Mouse (Mus musculus): ENCODE results near the gene Flt1. TPM values are rescaled to one million over a fixed set of nuclear protein-coding genes. Genes with fewer than 3 reads are reported as not detected.
A peak's percentile ranks its signal among the peaks of the same experiment; 100 is the strongest.
"Not testable (repeated sequence)": the region's sequence is repeated elsewhere in the genome, so short reads cannot be mapped to it uniquely, and the experiment has no call there.

Flt1 gene
- total RNA-seq, 2 experiments from 2014 or later = 2.5 TPM

GRCm38 (mm10) chr5:147616450-147616849, 109.4 kb downstream of the Flt1 start:
- peak; percentile 31 for ATAC-seq (replicated peaks; ENCODE audit: poor library complexity)

GRCm38 (mm10) chr5:147614659-147615058, 111.2 kb downstream of the Flt1 start:
- ATAC-seq (replicated peaks; ENCODE audit: poor library complexity) = no peak

DNA sequence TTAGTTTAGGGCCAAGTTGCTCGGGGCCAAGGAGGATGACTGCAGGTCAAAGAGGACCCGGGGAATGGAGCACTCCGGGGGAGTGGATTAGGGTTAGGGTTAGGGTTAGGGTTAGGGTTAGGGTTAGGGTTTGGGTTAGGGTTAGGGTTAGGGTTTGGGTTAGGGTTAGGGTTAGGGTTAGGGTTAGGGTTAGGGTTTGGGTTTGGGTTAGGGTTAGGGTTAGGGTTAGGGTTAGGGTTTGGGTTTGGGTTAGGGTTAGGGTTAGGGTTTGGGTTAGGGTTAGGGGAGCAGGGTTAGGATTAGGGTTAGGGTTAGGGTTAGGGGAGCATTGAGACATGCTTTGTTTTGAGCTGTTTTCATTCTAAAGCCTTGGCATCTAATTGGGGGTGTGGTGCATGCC, 114.5 kb downstream of the Flt1 start:
- not testable (repeated sequence) for ATAC-seq (replicated peaks; ENCODE audit: poor library complexity)

DNA sequence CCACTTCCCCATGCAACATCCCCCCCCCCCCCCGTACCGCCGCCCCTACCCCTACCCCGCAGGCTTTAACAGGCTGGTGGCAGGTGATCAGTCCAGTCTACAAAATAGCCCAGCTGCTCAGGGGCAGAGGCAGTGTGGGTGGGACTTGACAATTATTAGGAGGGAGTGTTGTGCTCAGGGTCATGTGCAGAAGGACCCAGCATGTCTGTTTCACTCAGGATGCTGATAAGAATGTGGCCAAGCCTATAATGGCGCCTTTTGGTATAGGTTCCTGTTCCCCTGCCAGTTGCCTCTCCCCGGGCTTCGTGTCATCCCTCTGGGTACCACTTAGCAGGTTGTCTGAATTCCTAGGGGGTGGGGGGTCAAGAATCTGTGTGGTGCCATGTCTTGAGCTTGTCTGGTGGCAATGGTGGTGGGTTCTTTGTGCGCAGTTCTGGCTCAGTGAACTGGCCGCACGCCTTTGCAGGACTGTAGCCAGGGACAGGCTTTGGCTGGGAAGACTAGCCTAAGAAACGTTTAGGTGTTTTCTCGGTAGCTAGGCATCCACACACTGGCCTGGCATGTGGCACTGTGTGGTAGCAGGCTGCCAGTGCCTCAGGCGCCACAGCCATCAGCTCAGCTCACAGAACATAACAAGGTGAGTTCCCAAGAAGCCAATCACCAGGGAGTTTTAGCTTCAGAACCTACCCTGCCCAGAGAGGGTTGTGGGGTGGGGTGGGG, 118.4 kb downstream of the Flt1 start:
- peak; percentile 78 for ATAC-seq (replicated peaks; ENCODE audit: poor library complexity)

GRCm38 (mm10) chr5:147606751-147607150, 119.1 kb downstream of the Flt1 start:
- ATAC-seq (replicated peaks; ENCODE audit: poor library complexity) = no peak

DNA sequence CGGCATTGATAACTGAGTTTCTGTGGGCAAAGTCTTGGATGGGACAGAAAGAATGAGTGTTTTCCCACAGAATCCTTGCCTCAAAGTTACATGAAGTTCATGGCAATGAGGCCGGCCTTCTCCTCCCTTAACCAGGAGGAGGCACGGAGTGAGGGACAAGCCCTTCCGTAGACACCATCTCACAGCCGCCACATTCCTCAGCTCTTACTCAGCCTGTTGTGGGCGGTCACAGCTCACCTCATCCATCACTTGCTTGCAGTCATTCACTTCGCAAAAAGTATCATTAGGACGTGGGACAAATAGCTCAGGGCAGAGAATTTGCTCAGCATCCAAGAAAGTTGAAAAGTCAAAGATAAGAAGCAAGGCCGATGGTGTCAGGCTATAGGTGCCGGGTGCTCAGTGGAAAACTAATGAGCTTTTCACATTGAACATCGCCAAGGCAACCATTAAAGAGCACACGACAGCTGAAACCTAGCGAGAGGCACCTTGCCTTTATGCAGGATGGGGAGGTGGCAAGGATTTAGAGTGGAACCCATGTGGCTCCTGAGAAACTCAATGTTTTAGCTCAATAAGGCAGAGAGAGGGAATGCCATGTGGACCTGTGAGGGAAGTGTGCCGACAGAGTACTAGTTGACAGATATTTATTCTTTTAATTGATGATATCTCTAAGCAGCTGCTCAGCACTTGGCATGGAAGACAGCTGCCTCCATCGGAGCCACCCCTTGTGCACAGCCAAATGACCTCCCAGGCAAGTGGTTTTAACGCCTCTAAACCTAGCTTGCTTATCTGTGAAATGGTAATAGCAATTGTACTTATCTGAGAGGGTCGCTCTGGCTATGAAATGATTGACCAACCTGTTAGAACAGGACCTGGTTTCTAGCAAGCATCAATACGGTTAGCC, 124.1 kb downstream of the Flt1 start:
- ATAC-seq (replicated peaks; ENCODE audit: poor library complexity) = no peak

DNA sequence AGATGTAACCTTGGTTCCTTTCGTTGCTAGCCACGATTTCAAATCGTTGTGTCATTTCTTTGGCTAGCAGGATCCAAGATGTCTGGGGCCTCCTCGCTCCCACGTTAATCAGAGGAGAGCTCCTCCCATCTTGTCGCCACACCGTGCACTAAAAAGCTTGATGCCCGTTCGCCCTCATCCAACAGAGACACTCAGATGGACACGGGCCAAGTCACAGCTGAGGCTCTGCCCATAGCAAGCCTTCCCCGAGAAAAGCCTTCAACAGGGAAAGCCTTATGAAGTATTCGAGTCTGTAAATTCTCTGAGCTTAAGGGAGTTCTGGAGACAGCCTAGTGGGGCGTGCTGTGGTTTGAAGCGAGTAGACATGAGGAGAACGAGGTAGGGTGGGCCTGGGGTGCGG, 128.0 kb downstream of the Flt1 start:
- no peak for ATAC-seq (replicated peaks; ENCODE audit: poor library complexity)

DNA sequence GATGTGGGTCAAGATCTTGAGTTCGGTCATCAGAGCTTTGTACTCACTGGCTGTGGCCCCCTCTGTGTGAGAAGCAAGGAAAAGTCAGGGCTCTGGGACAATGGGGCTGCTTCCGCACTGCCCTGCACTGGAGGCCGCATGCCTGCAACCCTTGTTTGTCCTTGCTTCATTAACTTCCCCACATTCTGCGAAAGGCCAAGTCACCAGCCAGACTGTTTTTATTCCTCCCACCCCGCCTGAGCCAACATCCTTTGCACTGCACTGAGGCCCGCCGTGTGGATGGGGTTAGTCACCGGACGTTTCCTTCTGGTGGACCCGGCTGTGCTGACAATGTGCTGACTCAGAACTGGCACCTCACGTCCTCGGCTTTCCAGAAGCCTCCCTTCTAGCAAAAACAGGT, 136.0 kb downstream of the Flt1 start:
- ATAC-seq (replicated peaks; ENCODE audit: poor library complexity) = peak; percentile 89

GRCm38 (mm10) chr5:147585070-147585469, 140.7 kb downstream of the Flt1 start:
- no peak for ATAC-seq (replicated peaks; ENCODE audit: poor library complexity)

- ATAC-seq (replicated peaks; ENCODE audit: poor library complexity) = no peak
Measured at GRCm38 (mm10) chr5:147584648-147585047, 141.2 kb downstream of the Flt1 start.

- peak; percentile 89 for ATAC-seq (replicated peaks; ENCODE audit: poor library complexity)
Measured at GRCm38 (mm10) chr5:147583702-147584298, 142.0 kb downstream of the Flt1 start.

- ATAC-seq (replicated peaks; ENCODE audit: poor library complexity) = no peak
Measured at GRCm38 (mm10) chr5:147580181-147580580, 145.6 kb downstream of the Flt1 start.

GRCm38 (mm10) chr5:147579691-147580090, 146.1 kb downstream of the Flt1 start:
- no peak for ATAC-seq (replicated peaks; ENCODE audit: poor library complexity)

DNA sequence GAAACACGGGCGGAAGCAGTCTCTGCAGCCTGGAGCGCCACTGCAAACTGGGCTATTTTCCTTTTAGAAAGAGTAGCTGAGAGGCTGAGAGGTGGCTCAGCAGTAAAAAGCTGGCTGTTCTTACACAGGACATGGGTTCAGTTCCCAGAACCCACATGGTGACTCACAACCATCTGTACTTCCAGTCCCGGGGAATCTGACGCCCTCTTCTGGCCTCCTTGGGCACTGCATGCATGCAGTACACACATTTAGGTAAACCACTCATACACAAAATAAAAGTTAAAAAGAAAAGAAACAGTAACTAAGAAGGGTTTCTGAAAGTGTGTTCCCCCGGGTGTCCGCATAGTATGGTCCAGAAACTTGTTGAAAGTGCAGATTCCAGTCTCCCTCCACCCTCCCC, 146.7 kb downstream of the Flt1 start:
- ATAC-seq (replicated peaks; ENCODE audit: poor library complexity) = no peak

DNA sequence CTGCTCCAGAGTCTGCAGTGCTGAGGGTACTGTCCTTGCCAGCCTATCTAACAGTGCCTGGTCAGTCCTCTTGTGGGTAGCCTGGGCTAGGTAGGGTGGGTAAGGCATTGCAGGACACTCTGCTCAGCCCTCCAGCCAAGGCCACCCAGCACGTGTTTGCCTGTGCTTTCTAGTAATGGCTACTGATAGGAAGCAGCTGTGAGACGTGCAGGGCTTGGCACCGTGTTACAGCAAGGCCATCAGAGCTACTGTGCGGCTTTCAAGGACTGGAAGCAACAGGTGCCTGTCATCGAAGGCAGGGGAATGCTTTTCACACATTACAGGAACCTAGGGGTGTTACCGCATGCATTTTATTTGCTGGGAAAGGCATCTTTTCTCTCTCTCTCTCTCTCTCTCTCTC, 148.8 kb downstream of the Flt1 start:
- ATAC-seq (replicated peaks; ENCODE audit: poor library complexity) = no peak

DNA sequence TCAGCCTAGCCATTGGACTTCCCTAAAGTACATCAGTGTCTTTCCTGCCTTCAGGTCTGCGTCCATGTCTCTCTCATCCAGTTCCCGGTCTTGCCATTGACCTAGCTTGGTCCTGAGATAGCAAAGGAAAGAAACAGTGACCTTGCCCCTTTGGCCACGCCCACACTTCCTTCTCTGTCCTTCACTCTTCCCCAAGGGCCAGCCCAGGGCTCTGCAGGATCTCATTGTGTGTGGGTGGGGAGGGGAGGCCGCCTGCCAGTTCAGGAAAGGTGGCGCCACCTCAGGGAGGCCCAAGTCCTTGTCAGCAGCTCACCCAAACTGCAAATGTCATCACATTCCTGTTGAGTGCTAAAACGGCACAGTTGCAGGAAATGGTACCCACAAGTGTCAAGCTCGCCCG, 151.3 kb downstream of the Flt1 start:
- peak; percentile 92 for ATAC-seq (replicated peaks; ENCODE audit: poor library complexity)

DNA sequence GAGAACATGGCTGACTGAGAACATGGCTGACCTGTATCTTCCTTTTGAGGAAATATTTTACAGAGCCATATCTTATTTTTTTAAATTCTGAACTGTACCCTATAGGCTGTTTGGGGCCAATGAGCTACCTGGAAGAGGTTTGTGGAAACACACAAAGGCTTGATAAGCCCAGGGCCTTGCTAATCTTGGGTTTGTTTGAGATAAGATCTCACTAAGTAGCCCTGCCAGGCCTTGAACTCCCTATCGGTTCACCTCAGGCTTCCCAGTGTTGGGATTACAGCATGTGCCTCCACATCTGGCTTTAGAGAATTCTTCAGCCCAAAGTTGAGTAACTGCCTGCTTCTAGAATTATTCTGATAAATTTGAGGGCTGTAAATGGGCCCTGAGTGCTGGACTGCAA, 152.3 kb downstream of the Flt1 start:
- ATAC-seq (replicated peaks; ENCODE audit: poor library complexity) = no peak

DNA sequence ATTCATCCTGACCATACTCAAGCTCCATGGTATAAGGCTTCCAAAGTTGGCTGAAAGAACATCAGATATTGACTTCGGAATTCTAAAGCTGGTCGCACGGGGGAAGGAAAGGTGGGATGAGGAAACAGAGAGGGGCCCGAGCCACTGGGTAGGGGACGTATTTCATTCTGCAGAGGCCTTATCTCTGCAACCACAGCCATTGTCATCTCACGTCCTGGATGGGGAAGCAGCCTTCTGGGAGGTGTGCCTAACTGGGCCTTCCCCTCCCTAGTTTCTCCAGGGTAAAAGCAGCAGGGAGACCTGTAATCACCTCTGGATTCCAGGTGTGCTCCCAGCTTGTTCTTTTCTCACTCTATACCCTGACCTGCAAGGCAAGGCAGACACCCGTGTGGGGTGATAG, 153.1 kb downstream of the Flt1 start:
- ATAC-seq (replicated peaks; ENCODE audit: poor library complexity) = no peak

DNA sequence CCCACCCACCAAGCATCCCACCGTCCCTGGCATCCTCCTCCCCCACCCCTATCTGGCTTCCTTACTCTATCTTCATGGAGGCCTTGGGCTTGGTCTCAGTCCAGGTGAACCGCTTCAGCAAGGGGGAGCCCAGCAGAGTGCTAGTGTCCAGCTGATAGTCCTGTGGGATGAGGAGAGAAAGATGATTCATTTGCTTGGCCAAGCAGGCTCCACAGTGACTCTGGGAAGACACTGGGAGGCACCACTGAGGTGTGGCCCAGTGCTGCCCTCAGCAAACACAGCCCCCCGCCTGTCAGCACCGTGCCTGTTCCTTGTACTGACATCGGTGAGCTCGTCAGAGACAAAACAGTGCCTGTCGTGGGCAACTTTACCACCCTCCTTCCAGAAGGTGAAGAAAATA, 159.5 kb downstream of the Flt1 start:
- no peak for ATAC-seq (replicated peaks; ENCODE audit: poor library complexity)

DNA sequence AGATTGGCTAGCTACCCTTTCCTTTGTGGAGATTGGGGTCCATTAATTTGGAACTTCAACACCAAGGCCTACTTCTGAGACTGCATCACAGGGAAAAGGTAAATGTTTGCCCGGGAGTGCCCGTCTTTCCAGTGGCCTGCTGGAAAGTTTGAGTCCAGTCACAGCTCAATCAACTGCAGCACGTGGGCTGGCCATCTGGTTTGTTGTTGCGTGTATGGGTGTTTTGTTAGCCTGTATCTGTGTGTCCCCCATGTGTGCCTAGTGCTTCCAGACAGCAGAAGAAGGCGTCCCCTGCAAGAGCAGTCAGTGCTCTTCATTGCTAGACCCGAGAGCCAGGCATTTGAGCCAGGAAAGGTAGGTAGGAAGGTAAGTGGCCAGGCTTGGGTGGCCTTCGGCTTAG, 160.4 kb downstream of the Flt1 start:
- no peak for ATAC-seq (replicated peaks; ENCODE audit: poor library complexity)

DNA sequence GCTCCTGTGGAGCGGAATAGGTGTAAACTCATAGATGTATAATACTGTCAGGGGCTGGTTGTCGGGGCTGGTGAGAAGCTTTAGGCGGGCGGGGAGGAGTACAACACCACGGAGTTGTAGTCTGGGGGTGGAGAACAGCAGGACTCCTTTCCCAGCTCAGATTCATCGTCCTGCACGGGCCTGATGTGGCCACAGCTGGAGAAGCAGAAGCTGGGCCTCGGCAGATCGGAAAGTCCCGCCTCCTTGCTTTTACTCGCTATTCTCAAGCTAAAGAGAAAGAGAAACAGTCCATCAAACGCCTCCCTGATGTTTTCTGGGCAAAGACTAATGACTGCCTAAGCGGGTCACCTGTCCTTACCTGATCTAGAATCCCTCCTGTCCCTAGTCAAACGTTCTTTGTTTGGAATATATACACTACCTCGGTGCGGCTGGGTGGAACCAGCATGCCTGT, 161.6 kb downstream of the Flt1 start:
- peak; percentile 81 for ATAC-seq (replicated peaks; ENCODE audit: poor library complexity)
